9 mouse cellular contexts compared by ENCODE assay signal in genomic region chr6:125604463-125605191, GRCm38 (mm10). TPM values are rescaled to one million over a fixed set of nuclear protein-coding genes. Genes with fewer than 3 reads are reported as not detected.
DNase-seq lines count a peak whose midpoint lies in the region; ATAC-seq and TF ChIP-seq lines count a peak whose summit lies in the region.
"Had no signal": no experiment of that assay in that cellular context is flagged by ENCODE, and none has a peak within 500 bp of the region (broad histone marks: within the 10 kb centered on the region; RNA-seq: fewer than 3 reads in every experiment).

No protein-coding gene starts in this region.

- WGBS in kidney, embryonic 14.5 days = 21% methylated on average over 9 of the region's 9 CpGs
- WGBS in limb, embryonic 14.5 days = 20% methylated on average over 9 of the region's 9 CpGs

- no peaks in the 10 kb centered on the region for H3K4me1 ChIP-seq in CH12.LX (ENCODE audit: control insufficient read depth in 1 of 2, insufficient read depth in 2 of 2)
- 0 out of 2 replicates have a peak, but pooled peaks cover 3% of the 10 kb centered on the region for H3K4me1 ChIP-seq in kidney, embryonic 14.5 days (ENCODE audit: control insufficient read depth, insufficient read depth, low read length)
- peaks cover 9% of the 10 kb centered on the region; the same call in 1 of the 2 replicates for H3K4me1 ChIP-seq in limb, embryonic 14.5 days (ENCODE audit: control insufficient read depth, insufficient read depth, low read length)

- intact Hi-C loops in gastrocnemius, postnatal 36 days (cut with DNase I) = loop anchor here (2.0 to 5.0 kb wide), 3 partner anchors 77 to 186 kb away; no protein-coding TSS in a partner anchor

- no peak overlapping the region for H3K4me3 ChIP-seq in CH12.LX (replicated peaks in 1 of 3; ENCODE audit: low read depth in 2 of 3, low read length in 2 of 3, poor library complexity in 1 of 3)
- no peak overlapping the region for H3K4me3 ChIP-seq in kidney, embryonic 14.5 days (ENCODE audit: low read length)
- H3K4me3 ChIP-seq in limb, embryonic 14.5 days (replicated peaks; ENCODE audit: low read length) = no peak overlapping the region
- H3K4me3 ChIP-seq: liver, embryonic 15.5 days had no signal

- H3K9ac ChIP-seq in CH12.LX (ENCODE audit: insufficient read depth, low read depth) = no peak overlapping the region
- no peak overlapping the region for H3K9ac ChIP-seq in kidney, embryonic 14.5 days (ENCODE audit: low read depth, low read length)
- no peak overlapping the region for H3K9ac ChIP-seq in limb, embryonic 14.5 days (ENCODE audit: low read depth, low read length, severe bottlenecking)
- H3K9ac ChIP-seq: liver, embryonic 15.5 days had no signal

- peak; percentile 41; the same call in 1 of the 2 replicates for ATAC-seq in kidney, embryonic 14.5 days (ENCODE audit: low FRiP score, low TSS enrichment)
- ATAC-seq in limb, embryonic 14.5 days (ENCODE audit: low FRiP score, low read depth) = peak; percentile 56

- peak; percentile 81 to 84 for TF ChIP-seq CTCF in CH12.LX (conservative IDR thresholded peaks at IDR 0.05 in 1 of 2, IDR thresholded peaks at IDR 0.05 in 1 of 2; ENCODE audit: low read depth in 2 of 2, low read length in 2 of 2)

- peak; percentile 43 for DNase-seq in CH12.LX (ENCODE audit: extremely low read depth)
- peak; percentile 79 for DNase-seq in adrenal gland, postnatal 10 days
- DNase-seq in embryo, embryonic 11.5 days (ENCODE audit: low read depth, low spot score) = peak; percentile 77
- peak; percentile 41 to 51 for DNase-seq in gastrocnemius, postnatal 36 days
- peak; percentile 91 for DNase-seq in limb, embryonic 14.5 days (ENCODE audit: low spot score)
- peak; percentile 31 to 39 for DNase-seq in natural killer cell, adult 2 months (ENCODE audit: low spot score in 2 of 2)
- peak; percentile 74 for DNase-seq in testis, postnatal 10 days (ENCODE audit: low spot score)

- H3K9me3 ChIP-seq in CH12.LX (replicated peaks; ENCODE audit: low read length) = no peaks in the 10 kb centered on the region
- H3K9me3 ChIP-seq in kidney, embryonic 14.5 days (ENCODE audit: control insufficient read depth, low read length) = no peaks in the 10 kb centered on the region
- H3K9me3 ChIP-seq in limb, embryonic 14.5 days (ENCODE audit: control insufficient read depth, low read length) = no peaks in the 10 kb centered on the region
- H3K9me3 ChIP-seq: liver, embryonic 15.5 days had no signal

- no peak for TF ChIP-seq POLR2A in CH12.LX (IDR thresholded peaks at IDR 0.05; ENCODE audit: low read depth, low read length)
- TF ChIP-seq POLR2A in limb, embryonic 14.5 days (IDR thresholded peaks at IDR 0.05; ENCODE audit: borderline replicate concordance, extremely low read depth, insufficient read depth, insufficient read length) = no peak

- no peaks in the 10 kb centered on the region for H3K36me3 ChIP-seq in CH12.LX (replicated peaks in 1 of 2; ENCODE audit: control insufficient read depth in 1 of 2, insufficient read depth in 1 of 2, low read length in 1 of 2)
- H3K36me3 ChIP-seq in kidney, embryonic 14.5 days (ENCODE audit: control insufficient read depth, insufficient read depth, low read length) = no peaks in the 10 kb centered on the region
- no peaks in the 10 kb centered on the region for H3K36me3 ChIP-seq in limb, embryonic 14.5 days (ENCODE audit: control insufficient read depth, insufficient read depth, low read length)
- H3K36me3 ChIP-seq: liver, embryonic 15.5 days had no signal

- H3K27ac ChIP-seq in CH12.LX (ENCODE audit: insufficient read depth, low read depth) = no peak overlapping the region
- H3K27ac ChIP-seq in kidney, embryonic 14.5 days (ENCODE audit: low read depth, low read length) = no peak overlapping the region
- H3K27ac ChIP-seq in limb, embryonic 14.5 days (replicated peaks; ENCODE audit: low read depth, low read length) = no peak overlapping the region
- H3K27ac ChIP-seq: liver, embryonic 15.5 days had no signal

- dilution Hi-C loops in CH12.LX (cut with MboI; ENCODE audit: extremely low pct_ligation_motif_present, extremely low pct_unique_long_range_greater_than_20kb, low sequenced_read_pairs) = no loop called here

- peaks cover 93% of the 10 kb centered on the region for H3K27me3 ChIP-seq in CH12.LX (replicated peaks)
- H3K27me3 ChIP-seq in kidney, embryonic 14.5 days (ENCODE audit: control insufficient read depth, insufficient read depth, low read length) = no peaks in the 10 kb centered on the region
- H3K27me3 ChIP-seq in limb, embryonic 14.5 days (ENCODE audit: control insufficient read depth, insufficient read depth, low read length) = no peaks in the 10 kb centered on the region

- in situ Hi-C loops in CH12.LX (cut with MboI; ENCODE audit: low pct_ligation_motif_present, low pct_unique_long_range_greater_than_20kb, low sequenced_read_pairs) = loop anchor here (5.0 to 25.0 kb wide), 3 partner anchors 182 to 883 kb away; no protein-coding TSS in a partner anchor

- no peak for TF ChIP-seq EP300 in CH12.LX (IDR thresholded peaks at IDR 0.05; ENCODE audit: low read length)

- peak; percentile 79 for TF ChIP-seq RAD21 in CH12.LX (IDR thresholded peaks at IDR 0.05; ENCODE audit: low read depth, low read length)

- H3K79me2 ChIP-seq in CH12.LX (replicated peaks; ENCODE audit: control insufficient read depth, extremely low read depth, insufficient read depth, poor library complexity, severe bottlenecking) = no peaks in the 10 kb centered on the region

- H3K4me2 ChIP-seq in CH12.LX (ENCODE audit: insufficient read depth, low read depth, poor library complexity, severe bottlenecking) = no peak overlapping the region
- H3K4me2 ChIP-seq in kidney, embryonic 14.5 days (replicated peaks; ENCODE audit: low read depth, low read length) = no peak overlapping the region
- H3K4me2 ChIP-seq in limb, embryonic 14.5 days (replicated peaks; ENCODE audit: low read depth, low read length, severe bottlenecking) = no peak overlapping the region

TF ChIP-seq in CH12.LX, 34 proteins besides CTCF, POLR2A, EP300 and RAD21:
- no peak for TF ChIP-seq MEF2A (IDR thresholded peaks at IDR 0.05; ENCODE audit: borderline replicate concordance, low read depth, low read length)
- TF ChIP-seq TCF12 (IDR thresholded peaks at IDR 0.05; ENCODE audit: low read depth, low read length) = no peak
- TF ChIP-seq ELF1 (IDR thresholded peaks at IDR 0.05; ENCODE audit: low read depth, low read length) = no peak
- TF ChIP-seq ZNF384 (IDR thresholded peaks at IDR 0.05; ENCODE audit: low read depth, low read length) = no peak
- no peak for TF ChIP-seq ZKSCAN1 (IDR thresholded peaks at IDR 0.05; ENCODE audit: borderline replicate concordance, low read depth, low read length)
- no peak for TF ChIP-seq ZC3H11A (IDR thresholded peaks at IDR 0.05; ENCODE audit: low read depth, low read length)
- no peak for TF ChIP-seq POLR2AphosphoS2 (IDR thresholded peaks at IDR 0.05; ENCODE audit: low read depth, low read length)
- no peak for TF ChIP-seq IRF4 (IDR thresholded peaks at IDR 0.05; ENCODE audit: low read depth, low read length)
- no peak for TF ChIP-seq NELFE (IDR thresholded peaks at IDR 0.05; ENCODE audit: low read depth, low read length)
- TF ChIP-seq SIN3A (IDR thresholded peaks at IDR 0.05; ENCODE audit: low read length) = no peak
- TF ChIP-seq BHLHE40 (IDR thresholded peaks at IDR 0.05; ENCODE audit: low read depth, low read length) = no peak
- TF ChIP-seq SMC3 (IDR thresholded peaks at IDR 0.05; ENCODE audit: low read depth, low read length) = peak; percentile 74
- TF ChIP-seq MAZ (IDR thresholded peaks at IDR 0.05; ENCODE audit: low read depth, low read length) = no peak
- 0 out of 2 replicates have a peak, but pooled peaks have one; percentile 22 for TF ChIP-seq MYC (IDR thresholded peaks at IDR 0.05; ENCODE audit: low read depth, low read length)

RNA-seq across cellular contexts. Expression of gene Vwf, which starts 58.1 kb away (rescaled TPM):
- total RNA-seq in CH12.LX (2012; rRNA removed) (not detected in 2 replicates), CH12.LX (2014; rRNA removed) (not detected in 2 replicates)
- not detected in 2 replicates for polyA plus RNA-seq in CH12.LX (2012; ENCODE audit: insufficient read length, low read depth)
- 10 to 100 TPM; 22.4 to 25.2 TPM for total RNA-seq in adrenal gland, postnatal 10 days (2021)
- 10 to 100 TPM; 13.5 to 15.4 TPM for total RNA-seq in gastrocnemius, postnatal 36 days (2021)
- 2.4 and 5.2 TPM in 2 replicates for polyA plus RNA-seq in kidney, embryonic 14.5 days (2014; fragmentation: Nextera tagmentation; extraction: Ambion mirVana)
- polyA plus RNA-seq in limb, embryonic 14.5 days (2012; rRNA removed) = 11.2 and 14.5 TPM in 2 replicates
- 11.1 and 12.0 TPM in 2 replicates for polyA plus RNA-seq in limb, embryonic 14.5 days (2014; fragmentation: Nextera tagmentation; extraction: Ambion mirVana)

Comparison
In these comparisons a context has a peak if more than half of its experiments do, and no peak if none do; other contexts are left out.
1. DNase-seq: peak in every context shown above with its lines; median percentile 91 in limb, embryonic 14.5 days; 79 in adrenal gland, postnatal 10 days; 77 in embryo, embryonic 11.5 days; 74 in testis, postnatal 10 days; 46 in gastrocnemius, postnatal 36 days; 43 in CH12.LX; 35 in natural killer cell, adult 2 months.
2. RNA of gene Vwf, which starts 58.1 kb away (total RNA-seq): 22.4 to 25.2 TPM in adrenal gland, postnatal 10 days and 13.5 to 15.4 TPM in gastrocnemius, postnatal 36 days; not detected in CH12.LX; every median in the first group is over 10 times any median in the second.